Mouse (Mus musculus) cerebellum, adult 11 months (tissue): ENCODE data around the gene Selenbp2.
"Not testable (repeated sequence)": the region's sequence is repeated elsewhere in the genome, so short reads cannot be mapped to it uniquely, and the experiment has no call there.

Experiments
- DNase-seq: peaks from one replicate; pipeline ENCODE4 v3.0.0; 2022

Gene Selenbp2

GRCm38 (mm10) chr3:94693874-94694273 lies 518 bp downstream of the Selenbp2 start:
- DNase-seq: not testable (repeated sequence)

- not testable (repeated sequence) for DNase-seq
Observed at GRCm38 (mm10) chr3:94695591-94695990, 2.2 kb downstream of the Selenbp2 start.

GRCm38 (mm10) chr3:94696257-94696656 lies 2.9 kb downstream of the Selenbp2 start:
- not testable (repeated sequence) for DNase-seq

- not testable (repeated sequence) for DNase-seq
Observed at GRCm38 (mm10) chr3:94702163-94702810, 8.9 kb downstream of the Selenbp2 start.

- DNase-seq: no peak
Observed at GRCm38 (mm10) chr3:94702856-94703255, 9.5 kb downstream of the Selenbp2 start.

GRCm38 (mm10) chr3:94703364-94703763 lies 10.0 kb downstream of the Selenbp2 start:
- not testable (repeated sequence) for DNase-seq

GRCm38 (mm10) chr3:94710591-94710990 lies 17.2 kb downstream of the Selenbp2 start:
- not testable (repeated sequence) for DNase-seq

- not testable (repeated sequence) for DNase-seq
Observed at GRCm38 (mm10) chr3:94713424-94713823, 20.1 kb downstream of the Selenbp2 start.

- not testable (repeated sequence) for DNase-seq
Observed at GRCm38 (mm10) chr3:94718253-94718652, 24.9 kb downstream of the Selenbp2 start.

- DNase-seq: not testable (repeated sequence)
Observed at GRCm38 (mm10) chr3:94723637-94724036, 30.3 kb downstream of the Selenbp2 start.

- no peak for DNase-seq
Observed at GRCm38 (mm10) chr3:94745691-94746090, 52.3 kb downstream of the Selenbp2 start.
